Comparison of ENCODE assay signal across 8 mouse cellular contexts in genomic region chr9:7184897-7185291, GRCm38 (mm10). TPM values are rescaled to one million over a fixed set of nuclear protein-coding genes. Genes with fewer than 3 reads are reported as not detected.
DNase-seq lines count a peak whose midpoint lies in the region; ATAC-seq and TF ChIP-seq lines count a peak whose summit lies in the region.

No protein-coding gene starts in this region.

- H3K27me3 ChIP-seq in hindbrain, embryonic 14.5 days (ENCODE audit: control insufficient read depth, insufficient read depth, low read length), result no peaks in the 10 kb centered on the region
- H3K27me3 ChIP-seq in liver, embryonic 11.5 days (replicated peaks; ENCODE audit: control insufficient read depth, insufficient read depth, low read length), result no peaks in the 10 kb centered on the region
- no peaks in the 10 kb centered on the region for H3K27me3 ChIP-seq in myocyte (ENCODE audit: control insufficient read depth, insufficient read depth, insufficient read length)

- under 1% methylated on average over 23 of the region's 31 CpGs for WGBS in hindbrain, embryonic 14.5 days
- WGBS in liver, embryonic 11.5 days, result under 1% methylated on average over 29 of the region's 31 CpGs

- H3ac ChIP-seq in myocyte (ENCODE audit: control insufficient read depth, insufficient read length), result peak overlapping the region; percentile 71

- no peaks in the 10 kb centered on the region for H3K9me3 ChIP-seq in hindbrain, embryonic 14.5 days (ENCODE audit: control insufficient read depth, low read length)
- no peaks in the 10 kb centered on the region for H3K9me3 ChIP-seq in liver, embryonic 11.5 days (ENCODE audit: control insufficient read depth, low read length)

- peak; percentile 75 for ATAC-seq in erythroid progenitor cell, adult 5-6 weeks (replicated peaks; ENCODE audit: low FRiP score, poor library complexity, severe bottlenecking)
- peak; percentile 71 for ATAC-seq in hindbrain, embryonic 14.5 days (ENCODE audit: low FRiP score)
- ATAC-seq in liver, embryonic 11.5 days (replicated peaks; ENCODE audit: low FRiP score), result peak; percentile 79

- H3K79me2 ChIP-seq in myocyte (ENCODE audit: control insufficient read depth, insufficient read depth), result peaks cover 52% of the 10 kb centered on the region

- peak; percentile 18 for DNase-seq in ovary, postnatal 10 days (ENCODE audit: low spot score)
- DNase-seq in ovary, postnatal 14 days (ENCODE audit: low spot score), result no peak
- peak; percentile 82 for DNase-seq in adipocyte (ENCODE audit: low spot score)
- DNase-seq in hindbrain, embryonic 14.5 days (ENCODE audit: low spot score), result peak; percentile 32
- DNase-seq in liver, embryonic 11.5 days (ENCODE audit: low spot score), result no peak
- no peak for DNase-seq in thymus, postnatal 4 days

- H3K4me2 ChIP-seq in hindbrain, embryonic 14.5 days (replicated peaks), result peak overlapping the region; percentile 78
- peak overlapping the region; percentile 91 for H3K4me2 ChIP-seq in liver, embryonic 11.5 days
- peak overlapping the region; percentile 80 for H3K4me2 ChIP-seq in myocyte (ENCODE audit: low read depth)

- TF ChIP-seq POLR2A in myocyte (IDR thresholded peaks at IDR 0.05; ENCODE audit: insufficient read length, low read depth), result no peak

- peaks cover 21% of the 10 kb centered on the region for H3K36me3 ChIP-seq in hindbrain, embryonic 14.5 days (replicated peaks; ENCODE audit: control insufficient read depth, insufficient read depth)
- no peaks in the 10 kb centered on the region for H3K36me3 ChIP-seq in liver, embryonic 11.5 days (ENCODE audit: control insufficient read depth, insufficient read depth, low read length)
- H3K36me3 ChIP-seq in myocyte (ENCODE audit: control insufficient read depth, insufficient read depth), result peaks cover 4% of the 10 kb centered on the region

- H3K4me1 ChIP-seq in hindbrain, embryonic 14.5 days (replicated peaks; ENCODE audit: control insufficient read depth, insufficient read depth, low read length), result peaks cover 33% of the 10 kb centered on the region
- peaks cover 2% of the 10 kb centered on the region; the same call in 1 of the 2 replicates for H3K4me1 ChIP-seq in liver, embryonic 11.5 days (replicated peaks; ENCODE audit: control insufficient read depth, insufficient read depth, low read length)

- H3K27ac ChIP-seq in hindbrain, embryonic 14.5 days, result peak overlapping the region; percentile 91
- peak overlapping the region; percentile 95 for H3K27ac ChIP-seq in liver, embryonic 11.5 days (ENCODE audit: low read depth, low read length)

- peak overlapping the region; percentile 86 for H3K4me3 ChIP-seq in hindbrain, embryonic 14.5 days (replicated peaks; ENCODE audit: low read length)
- peak overlapping the region; percentile 81 for H3K4me3 ChIP-seq in liver, embryonic 11.5 days (ENCODE audit: low read depth, low read length)
- peak overlapping the region; percentile 78 for H3K4me3 ChIP-seq in myocyte

- H3K9ac ChIP-seq in hindbrain, embryonic 14.5 days, result peak overlapping the region; percentile 89
- H3K9ac ChIP-seq in liver, embryonic 11.5 days (ENCODE audit: low read depth, low read length), result peak overlapping the region; percentile 78

TF ChIP-seq in myocyte, 11 proteins besides CTCF, POLR2A, EP300 and RAD21:
- no peak for TF ChIP-seq MAX (IDR thresholded peaks at IDR 0.05; ENCODE audit: low read depth)
- TF ChIP-seq SRF (IDR thresholded peaks at IDR 0.05; ENCODE audit: control insufficient read depth, insufficient read length, low read depth), result no peak
- no peak for TF ChIP-seq USF1 (IDR thresholded peaks at IDR 0.05; ENCODE audit: low read depth)
- no peak for TF ChIP-seq TCF12 (IDR thresholded peaks at IDR 0.05; ENCODE audit: insufficient read depth, poor library complexity, severe bottlenecking)
- TF ChIP-seq CEBPB (IDR thresholded peaks at IDR 0.05; ENCODE audit: insufficient read depth, poor library complexity, severe bottlenecking), result no peak
- TF ChIP-seq MYOD1 (IDR thresholded peaks at IDR 0.05; ENCODE audit: control insufficient read depth in 1 of 3, insufficient read length in 2 of 3, low read depth in 2 of 3), result no peak
- no peak for TF ChIP-seq E2F4 (IDR thresholded peaks at IDR 0.05; ENCODE audit: insufficient read depth)
- no peak for TF ChIP-seq TCF3 (IDR thresholded peaks at IDR 0.05; ENCODE audit: insufficient read length, low read depth)
- TF ChIP-seq MYOG (IDR thresholded peaks at IDR 0.05; ENCODE audit: control insufficient read depth in 1 of 3, insufficient read depth in 1 of 3, insufficient read length in 2 of 3, low read depth in 2 of 3), result no peak
- TF ChIP-seq POLR2AphosphoS2 (IDR thresholded peaks at IDR 0.05; ENCODE audit: insufficient read length, low read depth), result no peak
- no peak for TF ChIP-seq REST (IDR thresholded peaks at IDR 0.05; ENCODE audit: insufficient read depth, insufficient read length)
TF ChIP-seq in myocyte: peak in this region for 0.

RNA-seq across cellular contexts. Expression of gene Dcun1d5, which starts 0.6 kb away (rescaled TPM):
- total RNA-seq in erythroid progenitor cell, adult 5-6 weeks (2015; ENCODE audit: low replicate concordance), result 21.8 and 26.7 TPM in 2 replicates
- total RNA-seq in erythroid progenitor cell, adult 5-6 weeks (2017; ENCODE audit: low replicate concordance), result 19.6 and 27.0 TPM in 2 replicates
- 119 and 120 TPM in 2 replicates for polyA plus RNA-seq in hindbrain, embryonic 14.5 days (2014; fragmentation: Nextera tagmentation; extraction: Ambion mirVana)
- polyA plus RNA-seq in liver, embryonic 11.5 days (2014; fragmentation: Nextera tagmentation; extraction: Ambion mirVana), result 128 and 131 TPM in 2 replicates
- polyA plus RNA-seq in myocyte (2012; fragmentation: generic; extraction: Trizol), result 48.9 TPM

RNA-seq across cellular contexts. Expression of gene Dync2h1, which starts 0.6 kb away (rescaled TPM):
- total RNA-seq in erythroid progenitor cell, adult 5-6 weeks (2015; ENCODE audit: low replicate concordance), result 2.2 and 2.5 TPM in 2 replicates
- total RNA-seq in erythroid progenitor cell, adult 5-6 weeks (2017; ENCODE audit: low replicate concordance), result 4.1 and 5.1 TPM in 2 replicates
- polyA plus RNA-seq in hindbrain, embryonic 14.5 days (2014; fragmentation: Nextera tagmentation; extraction: Ambion mirVana), result 23.6 and 23.8 TPM in 2 replicates
- 8.0 and 8.1 TPM in 2 replicates for polyA plus RNA-seq in liver, embryonic 11.5 days (2014; fragmentation: Nextera tagmentation; extraction: Ambion mirVana)
- polyA plus RNA-seq in myocyte (2012; fragmentation: generic; extraction: Trizol), result 1.1 TPM

Comparison
In these comparisons a context has a peak if more than half of its experiments do, and no peak if none do; other contexts are left out.
1. DNase-seq: peak in ovary, postnatal 10 days (single experiment), adipocyte (single experiment) and hindbrain, embryonic 14.5 days (single experiment); none in ovary, postnatal 14 days (single experiment), liver, embryonic 11.5 days (single experiment) and thymus, postnatal 4 days (single experiment).
2. Peak in every context shown above with its lines, with median percentiles within 50 percentile points of each other: ATAC-seq, H3K4me2 ChIP-seq and H3K4me3 ChIP-seq.